Mouse (Mus musculus) layer of hippocampus, postnatal 25 days (tissue): ENCODE results near the gene Hdgf. TPM values are rescaled to one million over a fixed set of nuclear protein-coding genes. Genes with fewer than 3 reads are reported as not detected.
"Not testable (repeated sequence)": the region's sequence is repeated elsewhere in the genome, so short reads cannot be mapped to it uniquely, and the experiment has no call there.

Experiments used
- DNase-seq, 2 experiments: peaks; one replicate each; pipeline ENCODE4 v3.0.0; 2022; ENCODE audit warnings: mixed read lengths in 2 of 2, low spot score in 1 of 2; ENCODE audit errors: extremely low spot score in 1 of 2
- total RNA-seq, 2 experiments: library from RNA; stranded (reverse); gene quantifications; 2 replicates each; pipeline ENCODE4 v1.2.3; 2021

The Hdgf gene
- 100 to 1,000 TPM; 134 to 145 TPM for total RNA-seq

DNA sequence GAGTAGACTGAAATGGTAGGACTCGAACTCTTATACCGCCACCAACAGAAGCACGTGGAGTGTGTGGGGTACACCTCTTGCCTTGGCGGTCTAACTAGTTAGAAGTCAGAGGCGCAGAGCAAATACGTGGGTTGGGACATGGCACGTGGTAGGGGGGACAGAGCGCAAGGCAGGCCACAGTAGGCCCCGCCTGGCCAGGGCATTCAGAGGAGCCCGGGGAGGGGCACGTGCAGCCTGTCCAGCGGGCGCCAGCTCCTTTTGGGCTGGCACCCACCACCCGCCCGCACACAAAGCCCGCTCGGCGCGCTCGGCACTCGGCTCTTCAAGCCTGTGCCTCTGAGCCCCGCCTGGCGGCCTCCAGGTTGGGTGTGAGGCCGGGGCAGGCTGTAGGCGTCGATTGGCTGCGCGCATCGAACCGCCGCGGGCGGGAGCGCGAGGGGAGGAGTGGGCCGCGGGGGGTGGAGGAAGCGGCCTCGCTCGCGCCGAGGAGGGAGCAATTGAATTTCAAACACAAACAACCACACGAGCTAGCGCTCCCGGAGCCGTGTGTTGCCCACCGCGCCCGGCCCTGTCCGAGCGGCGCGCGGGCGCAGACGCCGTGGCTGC is at the start of gene Hdgf:
TSS of gene Hdgf (plus strand) at position 442 of the 606 bp plus-strand sequence.
- DNase-seq: peak; percentile 75 to 90

GRCm38 (mm10) chr3:87857666-87858065 is 48.5 kb upstream of the Hdgf start:
- DNase-seq: no peak

GRCm38 (mm10) chr3:87859813-87860212 is 46.3 kb upstream of the Hdgf start:
- DNase-seq: peak; percentile 51 to 67

- DNase-seq: not testable (repeated sequence)
These were observed 42.0 kb upstream of the Hdgf start for GRCm38 (mm10) chr3:87864111-87864510.

GRCm38 (mm10) chr3:87877730-87878129 is 28.4 kb upstream of the Hdgf start:
- no peak for DNase-seq

- DNase-seq: no peak
These were observed 21.8 kb upstream of the Hdgf start for GRCm38 (mm10) chr3:87884291-87884690.

- DNase-seq: peak; percentile 32 to 37
These were observed 21.3 kb upstream of the Hdgf start for GRCm38 (mm10) chr3:87884708-87885251.

GRCm38 (mm10) chr3:87885281-87886003 is 20.7 kb upstream of the Hdgf start, which contains the start of gene Prcc:
Prcc (minus strand) TSS chr3:87885608.
- peak; percentile 63 to 71 for DNase-seq

GRCm38 (mm10) chr3:87886004-87886365 is 20.1 kb upstream of the Hdgf start:
- peak in 1 of 2 experiments; percentile 43 for DNase-seq

DNA sequence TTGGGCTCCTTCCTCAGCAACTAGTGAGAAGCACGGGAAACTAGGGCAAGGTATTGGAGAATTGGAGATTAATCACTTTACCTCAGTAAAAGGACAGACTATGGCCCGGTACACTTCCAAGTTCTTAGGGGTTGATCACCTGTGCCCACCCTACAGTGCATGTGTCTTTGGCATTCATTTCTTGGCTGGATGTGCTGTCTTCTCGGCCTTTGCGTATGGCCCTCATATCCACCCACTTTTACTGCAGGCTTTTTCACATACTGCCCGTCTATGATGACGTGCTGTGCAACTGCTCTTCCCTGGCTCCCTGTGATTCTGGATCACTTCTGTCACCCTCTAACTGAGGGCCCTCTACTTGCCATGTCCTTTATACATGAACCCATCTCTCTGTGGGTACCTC is 19.7 kb upstream of the Hdgf start:
- no peak for DNase-seq

GRCm38 (mm10) chr3:87887400-87887799 is 18.7 kb upstream of the Hdgf start:
- not testable (repeated sequence) for DNase-seq

DNA sequence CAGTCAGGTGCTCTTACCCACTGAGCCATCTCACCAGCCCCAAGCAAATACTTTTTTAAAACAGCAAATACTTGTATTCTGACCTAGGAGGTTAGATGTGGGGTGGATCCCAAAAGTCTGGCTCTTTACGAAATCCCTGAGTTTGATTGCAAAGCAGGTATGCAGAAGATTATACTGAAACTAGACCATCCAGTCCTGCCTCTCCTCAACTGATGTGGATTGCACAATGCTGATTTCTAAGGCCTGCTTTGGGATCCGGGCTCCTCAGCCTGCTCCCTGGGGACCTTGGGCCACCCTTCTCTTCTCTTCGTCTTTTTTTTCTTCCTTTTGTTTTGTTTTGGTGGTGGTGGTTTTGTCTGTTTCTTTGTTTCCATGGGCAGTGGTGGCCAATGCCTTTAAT is 14.6 kb upstream of the Hdgf start:
- DNase-seq: no peak

- no peak for DNase-seq
These were observed 12.7 kb upstream of the Hdgf start for GRCm38 (mm10) chr3:87893367-87893905.

GRCm38 (mm10) chr3:87899266-87899665 is 6.9 kb upstream of the Hdgf start:
- DNase-seq: no peak

- DNase-seq: no peak
These were observed 6.3 kb upstream of the Hdgf start for GRCm38 (mm10) chr3:87899776-87900175.

DNA sequence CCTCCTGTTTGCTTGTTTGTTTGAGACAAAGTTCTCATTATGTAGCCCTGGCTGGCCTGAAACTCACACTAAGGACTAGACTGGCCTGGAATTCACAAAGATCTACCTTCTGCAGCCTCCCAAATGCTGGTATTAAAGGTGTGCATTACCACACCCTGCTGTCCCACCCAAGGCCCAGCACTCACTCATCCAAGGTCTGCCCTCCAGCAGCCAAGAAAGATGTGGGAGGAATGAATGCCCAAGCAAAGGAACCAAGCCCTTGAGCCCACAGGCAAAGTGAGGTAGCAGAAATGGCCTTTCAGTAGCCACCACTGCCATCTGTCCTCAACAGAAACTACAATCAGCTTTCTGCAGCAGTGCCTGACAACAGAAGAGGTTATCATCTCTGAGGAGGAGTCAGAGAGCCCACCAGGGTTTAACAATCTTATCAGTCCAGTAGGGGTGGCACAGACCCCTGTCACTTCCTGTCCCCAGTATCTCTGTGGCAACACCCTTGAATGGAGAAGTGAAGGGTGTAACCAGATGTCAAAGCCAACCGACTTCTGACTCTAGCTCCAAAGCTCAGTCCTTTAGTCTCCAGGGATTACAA is 5.0 kb upstream of the Hdgf start:
- no peak for DNase-seq

GRCm38 (mm10) chr3:87901959-87902358 is 4.2 kb upstream of the Hdgf start:
- DNase-seq: not testable (repeated sequence)

DNA sequence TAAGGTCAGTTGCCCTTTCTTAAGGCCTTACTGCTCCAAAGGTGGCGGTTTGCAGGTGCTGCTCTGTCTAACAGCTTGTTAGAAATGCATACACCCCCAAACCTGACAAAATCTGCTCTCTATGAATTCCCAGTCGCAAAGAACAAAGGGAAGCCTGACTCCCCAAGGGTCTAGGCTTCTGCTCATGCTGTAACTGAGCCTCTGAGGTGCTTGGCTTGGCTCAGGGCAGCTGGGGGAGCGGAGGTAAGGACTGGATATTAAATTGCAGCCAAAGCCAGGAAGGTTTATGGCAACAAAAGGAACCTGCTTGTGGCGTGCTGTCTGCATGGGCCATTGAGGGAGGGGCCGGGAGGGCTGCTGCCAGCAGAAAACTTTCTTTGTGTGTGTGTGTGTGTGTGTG is 2.3 kb upstream of the Hdgf start:
- DNase-seq: no peak

DNA sequence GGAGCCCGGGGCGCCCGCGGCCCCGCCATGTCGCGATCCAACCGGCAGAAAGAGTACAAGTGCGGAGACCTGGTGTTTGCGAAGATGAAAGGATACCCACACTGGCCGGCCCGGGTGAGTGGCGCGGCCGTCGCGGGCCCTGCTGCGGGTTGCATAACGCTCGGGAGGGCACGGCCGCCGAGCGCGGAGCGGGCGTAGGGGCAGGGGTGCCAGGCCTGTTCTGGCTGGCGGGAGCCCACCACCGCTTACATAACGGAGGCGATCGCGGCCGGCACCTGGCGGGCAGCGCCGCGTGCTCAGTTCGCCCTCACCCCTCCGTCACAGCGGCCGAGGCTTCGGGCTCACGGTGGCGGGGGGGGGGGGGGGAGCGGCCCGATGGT is 470 bp downstream of the Hdgf start:
- peak in 1 of 2 experiments; percentile 41 for DNase-seq

- DNase-seq: no peak
These were observed 1.1 kb downstream of the Hdgf start for GRCm38 (mm10) chr3:87906981-87907857.
